Mouse (Mus musculus): ENCODE results near the gene Pitpna.

Pitpna gene

DNA sequence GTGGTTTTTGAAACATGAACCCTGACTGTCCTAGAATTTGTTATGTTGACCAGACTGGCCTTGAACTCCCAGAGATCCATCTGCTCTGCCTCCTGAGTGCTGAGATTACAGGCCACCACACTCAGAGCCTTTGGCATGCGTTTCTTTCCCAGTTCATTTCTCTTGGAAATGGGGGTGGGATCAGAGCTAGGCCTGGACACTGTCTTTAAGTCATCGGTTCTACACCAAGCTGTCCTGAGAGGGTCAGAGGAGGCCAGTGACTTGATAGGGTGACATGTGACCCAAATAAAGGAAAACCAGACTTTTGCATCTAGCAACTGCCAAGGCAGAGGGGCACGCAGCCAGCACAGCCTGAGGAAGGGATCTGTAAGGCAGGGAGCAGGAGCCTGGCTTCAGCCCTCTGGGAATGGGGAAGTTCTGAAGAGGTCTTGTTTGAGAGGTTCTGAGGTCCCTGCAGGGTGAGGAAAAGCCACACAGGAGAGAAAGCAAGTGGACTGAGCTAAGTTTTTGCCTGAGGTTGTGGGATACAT, 8.9 kb downstream of the Pitpna start:
- TF ChIP-seq GATA4 (IDR thresholded peaks at IDR 0.05; ENCODE audit: insufficient replicate concordance, low read length), result peak; percentile 28; the same call in 1 of the 2 replicates

DNA sequence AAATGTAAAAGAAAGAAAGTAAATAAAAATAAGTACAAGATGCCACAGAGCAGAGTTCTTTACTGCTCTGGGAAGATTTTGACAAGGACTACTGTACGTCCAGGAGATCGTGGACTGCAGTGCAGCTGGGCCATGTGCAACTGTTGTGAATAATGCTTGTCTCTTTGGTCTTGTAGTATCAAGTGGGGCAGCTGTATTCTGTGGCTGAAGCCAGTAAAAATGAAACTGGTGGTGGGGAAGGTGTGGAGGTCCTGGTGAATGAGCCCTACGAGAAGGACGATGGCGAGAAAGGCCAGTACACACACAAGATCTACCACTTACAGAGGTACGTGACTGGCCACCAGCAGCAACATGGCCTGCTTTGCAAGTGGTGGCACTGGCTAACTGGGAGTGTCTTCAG, 10.1 kb downstream of the Pitpna start:
- no peak for TF ChIP-seq GATA4 (IDR thresholded peaks at IDR 0.05; ENCODE audit: insufficient replicate concordance, low read length)

DNA sequence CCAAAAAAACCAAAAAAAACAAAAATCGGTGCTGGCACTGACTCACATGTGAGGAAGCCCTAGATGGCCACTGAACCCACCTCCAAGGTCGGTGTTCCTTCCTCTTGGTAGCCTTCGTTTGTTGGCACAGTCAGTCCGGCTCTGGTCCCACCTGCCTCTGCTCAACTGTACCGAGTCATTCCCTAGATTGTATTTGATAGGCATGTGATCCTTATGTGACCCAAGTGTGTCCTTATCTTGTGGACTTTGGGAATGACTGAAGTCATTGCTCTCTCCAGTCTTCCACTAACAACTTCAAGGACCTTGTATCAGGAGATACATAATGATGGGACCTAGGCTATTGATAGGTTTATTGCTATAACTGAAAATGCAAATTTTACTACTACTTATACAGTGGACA, 16.9 kb downstream of the Pitpna start:
- no peak for TF ChIP-seq GATA4 (IDR thresholded peaks at IDR 0.05; ENCODE audit: insufficient replicate concordance, low read length)

DNA sequence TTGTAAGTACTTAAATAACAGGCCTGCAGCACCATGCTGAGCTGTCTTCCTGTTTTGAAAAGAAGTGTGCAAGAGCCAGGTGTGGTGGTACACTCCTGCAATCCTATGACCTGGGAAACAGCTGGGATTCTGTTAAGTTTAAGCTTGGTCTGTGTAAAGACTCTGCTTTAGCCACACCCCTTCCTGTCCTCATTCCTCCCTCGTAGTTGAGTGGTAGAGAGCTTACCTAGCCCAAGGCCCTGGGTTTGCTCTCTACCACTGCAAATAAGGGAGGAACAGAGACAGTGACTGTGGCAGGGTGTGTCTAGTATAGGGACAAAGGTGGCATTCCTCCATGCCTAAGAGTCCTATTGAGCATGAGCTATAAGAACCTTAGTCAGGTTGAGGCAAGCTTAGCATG, 17.4 kb downstream of the Pitpna start:
- no peak for TF ChIP-seq GATA4 (IDR thresholded peaks at IDR 0.05; ENCODE audit: insufficient replicate concordance, low read length)

DNA sequence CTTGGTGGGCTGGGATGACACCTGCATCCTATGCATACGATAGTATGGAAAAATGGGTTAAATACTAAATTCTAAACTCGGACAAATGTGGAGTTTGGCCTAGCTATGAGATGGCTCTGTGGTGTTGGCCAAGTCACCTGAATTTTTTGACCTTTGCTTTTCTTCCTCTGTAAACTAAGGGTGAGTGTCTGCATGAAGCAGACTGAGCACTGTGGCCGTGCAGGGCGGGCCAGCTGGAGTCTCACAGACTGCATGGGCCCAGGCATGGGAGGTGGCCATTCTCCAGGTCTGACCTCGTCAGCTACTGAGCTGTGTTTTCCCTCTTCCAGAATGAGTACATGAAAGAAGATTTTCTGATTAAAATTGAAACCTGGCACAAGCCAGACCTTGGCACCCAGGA, 20.9 kb downstream of the Pitpna start:
- no peak for TF ChIP-seq GATA4 (IDR thresholded peaks at IDR 0.05; ENCODE audit: insufficient replicate concordance, low read length)

DNA sequence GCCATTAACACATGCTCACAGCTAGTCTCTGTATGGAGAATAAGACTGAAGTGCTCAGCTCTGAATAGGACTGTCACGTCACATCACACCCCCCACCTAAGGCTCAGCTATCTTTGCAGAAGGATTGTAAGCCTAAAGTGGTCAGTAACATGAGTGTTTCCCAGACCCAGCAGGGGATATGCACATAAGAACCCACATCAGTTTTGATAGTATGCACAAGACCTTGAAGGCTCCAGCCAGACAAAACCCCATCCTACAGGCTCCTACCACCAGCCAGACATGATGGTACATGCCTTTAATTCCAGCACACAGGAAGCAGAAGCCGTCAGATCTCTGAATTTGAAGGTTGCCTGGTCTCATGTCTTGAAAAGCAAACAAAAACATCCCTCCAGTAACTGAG, 22.1 kb downstream of the Pitpna start:
- TF ChIP-seq GATA4 (IDR thresholded peaks at IDR 0.05; ENCODE audit: insufficient replicate concordance, low read length), result no peak

DNA sequence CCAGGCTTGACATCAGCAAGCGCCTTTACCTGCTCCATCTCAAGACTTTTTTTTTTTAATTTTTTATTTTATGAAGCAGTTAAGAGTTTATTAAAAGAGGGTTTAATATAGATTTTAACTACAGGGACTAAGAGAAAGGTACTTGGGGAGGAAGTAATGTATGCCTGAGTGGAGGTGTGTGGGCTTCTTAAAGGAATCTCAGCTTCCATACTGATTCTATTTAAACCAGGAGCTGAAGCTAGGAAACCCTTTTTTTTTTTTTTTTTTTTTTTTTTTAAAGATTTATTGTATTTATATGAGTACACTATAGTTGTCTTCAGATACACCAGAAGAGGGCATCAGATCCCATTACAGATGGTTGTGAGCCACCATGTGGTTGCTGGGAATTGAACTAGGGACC, 26.9 kb downstream of the Pitpna start:
- TF ChIP-seq GATA4 (IDR thresholded peaks at IDR 0.05; ENCODE audit: insufficient replicate concordance, low read length), result no peak

DNA sequence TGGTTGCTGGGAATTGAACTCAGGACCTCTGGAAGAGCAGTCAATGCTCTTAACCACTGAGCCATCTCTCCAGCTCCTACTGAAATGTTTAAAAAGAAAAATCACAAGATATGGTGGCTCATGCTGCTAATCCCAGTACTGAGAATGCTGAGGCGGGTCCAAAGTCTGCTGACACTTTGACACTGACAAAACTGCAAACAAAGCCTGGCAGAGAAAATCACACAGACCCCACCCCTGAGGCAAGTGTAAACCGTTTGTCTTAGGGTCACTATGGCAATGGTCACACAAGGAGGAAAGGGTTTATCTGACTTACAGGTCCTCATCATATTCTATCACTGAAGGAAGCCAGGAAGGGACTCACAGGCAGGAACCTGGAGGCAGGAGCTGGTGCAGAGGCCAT, 27.7 kb downstream of the Pitpna start:
- TF ChIP-seq GATA4 (IDR thresholded peaks at IDR 0.05; ENCODE audit: insufficient replicate concordance, low read length), result no peak

DNA sequence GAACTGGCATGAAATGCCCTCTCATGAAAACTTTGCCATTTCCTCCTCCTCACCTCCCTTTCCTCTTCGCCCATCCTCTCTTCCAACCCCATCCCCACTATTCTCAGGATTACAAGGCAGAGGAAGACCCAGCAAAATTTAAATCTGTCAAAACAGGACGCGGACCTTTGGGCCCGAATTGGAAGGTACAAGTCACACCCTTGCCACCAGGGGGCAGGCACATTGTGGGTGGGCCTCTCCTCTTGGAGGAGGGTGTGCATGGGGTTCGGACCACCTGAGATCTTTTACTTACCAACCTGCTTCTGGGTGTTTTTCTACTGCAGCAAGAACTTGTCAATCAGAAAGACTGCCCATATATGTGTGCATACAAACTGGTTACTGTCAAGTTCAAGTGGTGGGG, 31.2 kb downstream of the Pitpna start:
- TF ChIP-seq GATA4 (IDR thresholded peaks at IDR 0.05; ENCODE audit: insufficient replicate concordance, low read length), result no peak

DNA sequence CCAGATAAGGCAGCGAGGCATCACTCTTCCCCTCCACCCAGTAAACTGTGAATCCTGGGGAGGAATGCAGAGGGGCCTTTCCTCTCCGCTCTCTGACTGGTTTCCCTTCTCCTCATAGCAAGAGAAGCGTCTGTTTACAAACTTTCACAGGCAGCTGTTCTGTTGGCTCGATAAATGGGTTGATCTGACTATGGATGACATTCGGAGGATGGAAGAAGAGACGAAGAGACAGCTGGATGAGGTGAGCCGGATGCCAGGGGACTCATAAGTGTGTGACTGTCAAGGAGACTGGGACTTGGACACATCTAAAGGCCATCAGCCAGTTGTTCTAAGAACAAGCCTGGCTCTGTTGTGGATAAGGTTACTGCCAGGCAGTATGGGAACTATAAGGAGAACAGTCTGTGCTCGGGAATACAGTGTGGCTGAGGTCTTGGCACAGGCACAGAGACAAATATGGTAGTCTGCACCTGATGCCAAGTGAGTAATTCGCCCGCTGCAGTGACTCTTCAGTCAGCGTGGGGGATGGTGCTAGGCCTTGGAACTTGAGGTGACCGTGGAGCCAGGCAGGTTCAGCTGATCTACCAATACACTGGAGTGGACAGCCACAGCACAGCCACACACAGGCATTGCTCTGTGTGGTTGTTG, 32.4 kb downstream of the Pitpna start:
- TF ChIP-seq GATA4 (IDR thresholded peaks at IDR 0.05; ENCODE audit: insufficient replicate concordance, low read length), result no peak

DNA sequence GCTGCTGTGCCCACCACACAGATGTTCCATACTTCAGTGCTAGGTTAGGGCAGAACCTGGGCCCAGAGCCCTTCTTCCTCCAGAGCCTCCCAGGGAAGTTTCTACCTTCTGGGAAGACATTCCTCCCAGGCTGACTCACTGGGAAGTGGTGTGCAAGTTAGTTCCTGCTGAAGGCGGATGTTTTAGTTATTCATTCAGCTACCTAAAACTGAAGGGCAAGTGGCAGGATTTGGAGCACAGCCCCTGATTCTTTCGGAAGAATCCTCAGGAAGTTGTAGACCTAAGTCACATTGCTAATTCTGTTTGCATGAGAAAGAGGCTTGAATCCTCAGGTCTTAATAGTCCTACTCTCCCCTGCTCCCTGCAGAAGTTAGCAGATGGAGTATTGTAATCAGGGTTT, 33.5 kb downstream of the Pitpna start:
- no peak for TF ChIP-seq GATA4 (IDR thresholded peaks at IDR 0.05; ENCODE audit: insufficient replicate concordance, low read length)

DNA sequence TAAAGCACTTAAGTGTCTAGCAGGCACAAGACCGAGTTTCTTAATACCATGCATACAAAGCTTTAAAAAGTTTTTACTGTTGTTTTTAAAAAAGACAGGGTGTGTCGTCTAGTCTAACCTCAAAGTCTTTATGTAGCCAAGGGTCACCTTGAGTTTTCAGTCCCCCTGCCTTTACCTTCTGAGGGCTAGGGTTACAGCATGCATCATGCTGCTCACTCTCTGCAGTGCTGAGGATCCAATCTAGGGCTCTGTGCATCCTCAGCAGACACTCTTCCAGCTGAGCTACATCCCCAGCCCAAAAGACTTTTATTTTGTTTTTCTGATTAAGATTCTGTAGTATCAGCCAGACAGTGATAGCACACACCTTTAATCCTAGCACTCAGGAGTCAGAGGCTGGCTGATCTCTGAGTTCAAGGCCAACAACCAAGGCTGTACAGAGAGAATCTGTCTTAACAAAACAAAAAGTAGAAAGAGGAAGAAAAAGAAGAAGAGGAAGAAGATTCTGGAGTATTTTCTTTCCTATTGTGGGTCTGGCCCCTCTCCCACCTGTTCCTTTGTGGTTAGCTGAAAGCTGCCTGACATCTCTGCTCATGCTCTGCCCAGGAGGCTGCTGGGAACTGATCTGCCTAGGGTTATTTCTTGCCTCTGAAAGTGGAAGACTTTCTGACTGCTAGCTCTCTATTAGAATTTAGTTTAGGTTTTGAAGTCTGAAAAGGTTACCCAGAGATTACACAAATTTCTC, 34.9 kb downstream of the Pitpna start:
- no peak for TF ChIP-seq GATA4 (IDR thresholded peaks at IDR 0.05; ENCODE audit: insufficient replicate concordance, low read length)

DNA sequence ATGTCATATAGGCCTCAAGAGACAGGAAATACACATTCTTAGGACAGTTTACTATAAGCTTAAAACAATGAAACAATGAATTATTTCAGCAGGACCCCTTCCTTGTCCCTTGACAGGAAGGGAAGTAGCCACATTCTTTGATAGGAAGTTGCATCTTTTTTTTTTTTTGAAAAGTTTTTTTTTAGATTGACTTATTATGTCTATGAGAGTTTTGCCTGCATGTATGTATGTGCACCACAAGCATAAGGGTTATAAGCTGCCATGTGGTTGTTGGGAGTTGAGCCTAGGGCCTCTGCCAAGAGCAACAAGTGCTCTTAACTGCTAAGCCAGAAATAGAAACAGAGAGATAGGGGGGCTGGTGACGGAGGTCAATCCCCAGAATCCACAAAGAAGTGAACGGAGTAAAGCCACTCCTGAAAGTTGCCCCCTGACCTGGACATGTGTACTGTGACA, 36.2 kb downstream of the Pitpna start:
- TF ChIP-seq GATA4 (IDR thresholded peaks at IDR 0.05; ENCODE audit: insufficient replicate concordance, low read length), result no peak

DNA sequence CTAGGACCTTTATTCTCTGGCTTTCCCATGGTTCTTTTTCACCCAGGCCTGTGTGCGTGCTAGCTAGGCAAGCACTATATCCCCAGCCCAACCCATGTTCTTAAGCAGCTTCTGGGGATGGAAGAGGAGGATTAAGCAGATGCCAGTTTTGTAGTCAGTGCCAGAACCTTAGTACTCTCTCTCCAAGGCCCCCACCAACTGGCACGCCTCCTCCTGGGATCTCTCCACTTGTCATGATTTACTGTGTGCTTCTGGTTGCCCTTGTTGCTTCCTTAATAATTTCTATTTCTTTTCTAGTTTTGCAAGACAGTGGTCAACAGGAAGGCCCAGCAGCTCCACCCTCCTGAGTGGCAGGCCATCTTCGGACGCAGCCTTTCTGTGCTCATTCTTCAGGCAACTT, 37.9 kb downstream of the Pitpna start:
- TF ChIP-seq GATA4 (IDR thresholded peaks at IDR 0.05; ENCODE audit: insufficient replicate concordance, low read length), result no peak

DNA sequence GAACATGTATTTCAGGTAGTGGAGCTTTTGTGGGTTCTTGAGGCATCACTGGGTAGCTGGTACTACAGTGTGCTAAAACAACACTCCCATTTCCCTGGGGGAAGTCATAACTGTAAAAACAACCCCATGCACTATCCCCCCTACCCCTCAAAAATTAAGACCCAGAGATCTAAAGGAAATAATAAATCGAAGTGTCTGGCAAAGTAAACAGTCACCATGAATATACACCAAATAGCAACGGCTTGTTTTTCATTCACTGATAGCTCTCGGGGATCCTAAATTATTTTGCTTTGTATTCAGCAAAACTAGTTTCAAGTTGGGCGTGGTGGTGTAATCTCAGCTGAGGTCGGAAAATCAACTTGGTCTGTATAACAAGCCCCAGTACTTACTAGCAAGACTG, 42.2 kb downstream of the Pitpna start:
- no peak for TF ChIP-seq GATA4 (IDR thresholded peaks at IDR 0.05; ENCODE audit: insufficient replicate concordance, low read length)

DNA sequence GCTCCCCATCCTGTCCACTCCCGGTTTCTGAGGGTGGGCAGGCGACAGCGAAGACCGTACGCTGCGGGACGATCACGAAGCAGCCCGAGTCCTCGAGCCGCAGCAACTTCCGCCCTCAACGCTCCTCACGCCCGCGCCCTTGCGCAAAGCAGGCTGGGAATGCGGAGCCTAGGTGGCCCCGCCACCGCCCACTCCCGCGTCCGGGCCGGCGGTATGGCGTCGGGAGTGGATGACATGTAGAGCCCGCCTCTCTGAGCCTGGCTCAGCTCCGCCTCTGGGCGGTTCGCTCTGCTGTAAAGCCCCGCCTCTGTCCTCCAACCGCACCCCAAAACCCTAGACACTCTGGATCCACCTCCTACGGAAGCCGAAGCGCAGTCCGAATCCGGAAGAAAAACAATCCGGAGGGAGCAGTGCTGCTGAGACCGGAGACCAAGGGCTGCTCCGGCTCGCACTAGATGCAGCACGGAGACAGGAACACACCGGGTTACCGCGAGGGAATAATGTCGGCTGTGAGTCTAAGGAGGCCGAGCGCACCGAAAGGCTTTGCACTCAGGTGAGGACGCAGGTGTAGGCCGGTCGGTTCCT, 42.8 kb downstream of the Pitpna start, which contains the start of gene Inpp5k:
TSS of gene Inpp5k (plus strand) at position 344 of the 585 bp plus-strand sequence.
- TF ChIP-seq GATA4 (IDR thresholded peaks at IDR 0.05; ENCODE audit: insufficient replicate concordance, low read length), result peak; percentile 48; the same call in 1 of the 2 replicates

All from liver, adult (tissue).